Mouse (Mus musculus) thymus, adult 2 months (tissue): ENCODE data around the gene Sdhb.

Experiments
- CTCF ChIP-seq: fragments of 200-500 bp; IDR thresholded peaks from 2 replicates; pipeline ENCODE4 v1.5.1; 2012; ENCODE audit warnings: mild to moderate bottlenecking, control low read depth, low read length, moderate library complexity, borderline replicate concordance; ENCODE audit not compliant: control insufficient read depth, poor library complexity, insufficient read depth; ENCODE audit errors: extremely low read depth
- POLR2A ChIP-seq: fragments of 200-500 bp; IDR thresholded peaks from 2 replicates; pipeline ENCODE4 v1.6.1; 2012; ENCODE audit warnings: mild to moderate bottlenecking, low read length, control low read depth, moderate library complexity; ENCODE audit not compliant: control insufficient read depth, poor library complexity, insufficient read depth; ENCODE audit errors: extremely low read depth

- no peak for TF ChIP-seq CTCF
- TF ChIP-seq POLR2A: no peak
Observed at GRCm38 (mm10) chr4:141012558-141012957, 51.6 kb downstream of the Sdhb start.
